Mouse (Mus musculus) ES-E14 (cell line): Measurements from ENCODE around the gene Tti1.

Experiments
- ZC3H11A ChIP-seq: IDR thresholded peaks from 2 replicates; pipeline ENCODE4 v1.6.1; 2012; ENCODE audit warnings: low read depth, mild to moderate bottlenecking, inconsistent platforms, low read length, borderline replicate concordance
- ZNF384 ChIP-seq: IDR thresholded peaks from 2 replicates; pipeline ENCODE4 v1.6.1; 2012; ENCODE audit warnings: low read depth, low read length, inconsistent platforms

DNA sequence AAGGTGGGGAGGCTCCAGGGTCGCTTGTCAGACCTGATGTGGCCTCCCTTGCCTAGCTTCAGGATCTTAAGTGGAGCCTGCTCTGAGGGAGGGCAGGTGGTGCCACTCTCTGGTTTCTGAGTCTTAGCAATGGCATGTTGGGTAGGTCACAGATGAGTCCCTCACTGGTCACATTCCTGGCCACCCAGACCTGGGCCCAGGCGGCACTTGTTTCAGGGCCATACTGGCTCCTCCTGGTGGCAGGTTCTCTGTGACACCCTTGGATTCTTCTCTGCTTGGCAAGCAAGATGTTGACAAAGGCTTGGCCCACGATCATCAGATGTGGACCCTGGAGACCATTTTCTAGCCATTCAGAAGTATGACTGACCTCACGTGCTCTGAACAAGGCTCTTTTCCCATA is 95.6 kb downstream of the Tti1 start:
- TF ChIP-seq ZC3H11A (no peak), ZNF384 (no peak)
